Mouse (Mus musculus) frontal cortex, postnatal 10 days (tissue): ENCODE data around the gene Gm27021.
A peak's percentile ranks its signal among the peaks of the same experiment; 100 is the strongest.

ENCODE experiments used
- DNase-seq, 2 experiments: peaks; one replicate each; pipeline ENCODE4 v3.0.0; 2022; ENCODE audit warnings: low spot score in 2 of 2, mixed read lengths in 1 of 2

Gene Gm27021

GRCm38 (mm10) chr8:120667561-120668373 lies at the start of gene Gm27021, which contains the start of gene Cox4i1:
Gene Gm27021 (minus strand): TSS chr8:120668079.
Gene Cox4i1 (plus strand): TSS chr8:120668222.
- DNase-seq, result peak; percentile 84 to 88

DNA sequence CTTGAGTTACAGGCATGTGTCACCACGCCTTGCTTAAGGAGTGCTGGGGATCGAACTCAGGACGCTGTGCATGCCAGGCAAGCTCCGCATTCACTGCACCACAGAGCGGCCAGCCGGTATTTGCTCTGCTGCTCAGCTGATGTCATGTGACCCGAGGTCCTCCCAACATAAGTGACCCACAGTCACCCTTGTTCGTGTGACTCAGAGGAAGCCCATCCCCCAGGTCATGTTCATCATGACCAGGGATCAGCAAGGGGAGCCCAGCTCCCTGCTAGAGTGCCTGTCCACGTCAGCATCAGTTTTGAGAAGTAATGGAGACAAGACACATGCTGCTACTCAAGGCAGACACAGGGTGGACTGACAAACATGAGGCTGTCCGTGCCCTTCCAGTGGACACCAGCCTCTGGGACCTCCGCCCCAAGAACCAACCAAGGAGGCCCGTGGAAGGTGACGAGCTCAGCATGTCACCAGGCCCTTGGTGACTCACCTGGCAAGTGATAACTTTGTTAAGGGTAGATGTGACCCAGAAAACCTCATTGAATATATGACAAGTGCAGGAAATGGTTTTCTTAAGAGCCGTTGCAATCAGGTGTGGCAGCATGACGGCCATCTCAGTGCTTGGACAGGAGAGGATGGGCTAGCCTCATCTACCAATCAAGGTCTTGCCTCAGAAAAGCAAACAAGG lies 48.3 kb upstream of the Gm27021 start:
- no peak for DNase-seq

DNA sequence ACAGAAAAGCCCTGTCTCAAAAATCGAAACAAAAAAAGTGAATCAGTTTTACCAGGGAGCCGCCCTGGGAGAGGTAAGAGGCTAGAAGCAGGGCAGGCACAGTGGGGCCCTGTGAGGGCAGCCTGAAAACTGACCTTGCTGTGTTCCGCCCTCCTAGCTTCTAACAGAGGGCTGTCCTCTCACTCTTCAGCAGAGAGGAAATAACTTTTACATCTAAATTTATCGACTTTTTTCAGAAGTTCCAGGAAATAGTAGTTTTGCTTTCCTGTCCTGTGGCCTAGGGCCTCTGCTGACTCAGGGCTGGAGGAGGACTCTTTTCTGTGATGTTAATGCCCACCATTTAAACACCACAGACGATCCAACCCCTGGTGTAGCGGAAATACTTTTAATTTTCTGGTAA lies 47.3 kb upstream of the Gm27021 start:
- DNase-seq, result no peak

GRCm38 (mm10) chr8:120709176-120709575 lies 41.3 kb upstream of the Gm27021 start:
- no peak for DNase-seq

- DNase-seq, result no peak
These were observed 38.3 kb upstream of the Gm27021 start for GRCm38 (mm10) chr8:120706193-120706592.

- no peak for DNase-seq
These were observed 37.3 kb upstream of the Gm27021 start for GRCm38 (mm10) chr8:120705163-120705562.

- DNase-seq, result no peak
These were observed 36.3 kb upstream of the Gm27021 start for GRCm38 (mm10) chr8:120704203-120704602.

- DNase-seq, result no peak
These were observed 34.0 kb upstream of the Gm27021 start for GRCm38 (mm10) chr8:120701758-120702465.

DNA sequence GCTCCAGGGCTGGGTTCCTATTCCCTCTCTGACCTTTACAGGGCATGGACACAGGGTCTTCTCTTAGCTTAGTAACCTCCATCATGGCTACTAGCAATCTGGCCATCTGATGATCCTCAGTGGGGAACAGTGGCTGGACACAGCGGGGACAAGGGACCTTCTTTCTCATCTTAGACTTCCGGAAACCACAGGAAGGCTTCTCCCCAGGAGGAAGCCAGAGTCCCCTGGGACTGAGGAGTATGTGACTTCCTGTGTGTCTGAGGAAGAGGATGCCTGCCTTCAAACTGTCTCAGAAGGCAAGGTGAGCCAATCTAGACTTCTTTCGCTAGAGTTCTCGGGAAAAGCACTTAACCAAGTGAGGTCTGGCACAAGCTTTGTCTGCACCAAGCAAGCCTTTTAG lies 32.2 kb upstream of the Gm27021 start:
- DNase-seq, result no peak

GRCm38 (mm10) chr8:120699565-120699964 lies 31.7 kb upstream of the Gm27021 start:
- no peak for DNase-seq

DNA sequence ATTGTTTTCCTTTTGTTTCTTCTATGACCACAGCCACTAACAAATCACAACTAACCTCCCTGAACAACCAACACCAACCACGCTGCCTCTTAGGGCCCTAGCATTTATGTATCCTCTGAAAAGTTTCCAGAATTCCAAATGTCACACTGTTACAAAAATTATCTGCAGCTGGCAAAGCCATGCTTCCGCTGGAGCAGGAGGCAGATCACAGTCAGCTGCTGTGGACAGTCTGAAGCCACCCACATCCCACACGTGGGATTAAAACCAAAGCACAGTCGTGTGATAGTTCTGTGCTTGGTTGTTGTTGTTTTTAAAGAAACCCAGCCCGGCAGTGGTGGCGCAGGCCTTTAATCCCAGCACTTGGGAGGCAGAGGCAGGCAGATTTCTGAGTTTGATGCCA lies 31.2 kb upstream of the Gm27021 start:
- DNase-seq, result no peak

DNA sequence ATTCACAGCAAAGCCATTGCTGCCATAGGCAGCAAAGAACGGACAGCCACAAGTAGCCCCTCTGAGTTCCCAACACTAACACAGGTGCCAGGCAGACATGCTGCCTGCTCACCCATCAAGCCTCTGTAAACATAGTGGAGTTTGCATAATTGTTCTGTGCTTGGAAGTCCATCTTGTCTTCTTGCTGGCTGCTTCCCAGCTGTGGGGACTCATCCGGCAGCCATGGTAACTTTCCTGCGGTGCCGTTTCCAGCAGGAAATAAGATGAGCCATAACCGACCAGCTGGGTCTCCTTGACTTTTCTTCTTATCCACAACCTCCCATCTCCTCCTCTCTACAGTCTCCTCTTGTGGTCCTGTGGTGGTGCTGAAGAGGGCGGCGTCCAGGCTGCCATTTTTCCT lies 30.5 kb upstream of the Gm27021 start:
- DNase-seq, result no peak

- DNase-seq, result no peak
These were observed 30.0 kb upstream of the Gm27021 start for GRCm38 (mm10) chr8:120697979-120698272.

DNA sequence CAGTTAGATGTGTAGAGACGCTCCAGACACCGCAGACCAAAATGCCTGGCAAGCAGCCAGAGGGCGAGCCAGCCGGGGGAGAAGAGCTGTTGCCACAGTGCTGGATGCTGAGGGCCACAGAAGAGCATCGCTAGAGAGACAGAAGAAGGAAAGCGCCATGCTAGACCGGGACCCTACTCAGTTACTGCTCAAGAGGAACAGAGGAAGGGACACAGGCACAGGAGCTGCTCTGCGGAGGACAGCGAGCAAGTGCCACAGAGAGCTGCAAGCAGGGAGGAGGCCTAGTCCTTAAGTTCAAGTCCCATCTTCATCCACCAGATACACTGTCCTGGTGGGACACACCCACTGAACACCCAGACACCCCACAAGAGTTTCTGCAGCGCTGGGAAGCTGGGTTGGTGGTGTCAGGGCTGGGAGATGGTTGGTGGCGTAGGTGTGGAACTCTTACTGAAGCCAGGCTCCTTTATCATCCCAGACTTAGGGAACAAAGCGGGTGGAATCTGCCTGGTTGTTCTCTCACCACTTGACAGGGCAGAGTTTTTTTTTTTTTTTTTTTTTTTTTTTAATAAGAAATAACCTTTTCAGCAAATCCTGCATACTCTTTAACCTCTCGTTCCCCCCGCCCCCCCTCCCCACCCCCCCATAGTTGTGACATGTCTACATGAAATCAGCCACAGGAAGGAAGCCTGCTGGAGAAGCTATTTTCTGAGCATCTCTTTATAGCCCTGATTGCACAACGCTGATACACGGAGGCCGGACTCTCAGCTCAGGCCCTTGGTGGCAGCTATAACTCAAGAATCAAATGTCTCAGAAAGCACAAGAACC lies 29.5 kb upstream of the Gm27021 start:
- DNase-seq, result no peak

DNA sequence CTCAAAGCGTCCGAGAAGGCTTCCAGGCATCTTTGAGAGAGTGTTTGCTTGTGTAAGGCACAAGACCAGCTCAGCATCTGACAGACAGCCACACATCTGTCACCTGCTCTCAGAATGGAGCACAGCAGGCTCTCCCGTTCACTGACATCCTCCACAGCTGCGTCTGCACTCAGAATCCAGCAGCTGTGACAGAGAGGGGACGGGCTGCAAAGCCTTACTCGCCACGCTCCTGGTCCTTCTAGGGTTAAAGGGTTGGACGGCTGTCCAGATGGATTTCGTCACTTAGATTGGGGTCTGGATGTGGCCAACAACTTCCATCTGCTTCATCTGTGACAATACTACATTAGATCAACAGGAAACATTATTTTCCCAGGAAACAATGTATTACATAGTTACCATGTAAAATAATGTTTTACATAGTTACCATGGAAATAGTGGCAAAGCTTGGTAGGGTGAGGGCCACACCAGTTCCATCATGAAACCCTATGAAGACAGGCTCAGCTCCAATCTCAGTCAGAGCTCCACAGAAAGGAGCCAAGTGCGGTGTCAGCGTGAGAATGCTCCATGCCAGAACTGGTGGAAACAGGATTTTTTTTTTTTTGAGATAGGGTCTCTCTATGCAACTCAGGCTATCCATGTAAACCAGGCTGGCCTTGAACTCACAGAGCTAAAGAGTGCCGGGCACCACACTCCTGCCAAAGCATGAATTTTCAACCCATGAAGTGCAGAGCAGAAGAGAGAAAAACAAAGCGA lies 28.7 kb upstream of the Gm27021 start:
- DNase-seq, result no peak

GRCm38 (mm10) chr8:120693861-120694493 lies 26.1 kb upstream of the Gm27021 start:
- no peak for DNase-seq

DNA sequence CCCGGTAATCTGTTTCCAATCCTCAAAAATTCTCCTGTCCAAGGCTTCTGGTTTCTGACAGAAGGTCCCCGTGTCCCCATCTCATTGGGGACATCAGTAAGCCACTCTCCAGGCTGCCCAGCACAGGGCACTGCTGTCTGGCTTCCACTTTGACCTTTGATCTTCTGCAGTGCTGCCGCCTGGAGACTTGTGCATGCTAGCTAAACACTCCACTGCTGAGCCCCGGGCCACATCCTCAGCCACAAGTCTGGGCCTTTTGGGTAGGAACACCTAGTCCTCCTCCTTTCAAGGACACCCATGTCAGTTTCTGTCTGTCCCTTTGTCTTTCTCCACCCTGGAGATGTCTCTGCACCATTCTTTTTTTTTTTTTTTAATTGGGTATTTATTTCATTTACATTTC lies 25.1 kb upstream of the Gm27021 start:
- DNase-seq, result no peak

DNA sequence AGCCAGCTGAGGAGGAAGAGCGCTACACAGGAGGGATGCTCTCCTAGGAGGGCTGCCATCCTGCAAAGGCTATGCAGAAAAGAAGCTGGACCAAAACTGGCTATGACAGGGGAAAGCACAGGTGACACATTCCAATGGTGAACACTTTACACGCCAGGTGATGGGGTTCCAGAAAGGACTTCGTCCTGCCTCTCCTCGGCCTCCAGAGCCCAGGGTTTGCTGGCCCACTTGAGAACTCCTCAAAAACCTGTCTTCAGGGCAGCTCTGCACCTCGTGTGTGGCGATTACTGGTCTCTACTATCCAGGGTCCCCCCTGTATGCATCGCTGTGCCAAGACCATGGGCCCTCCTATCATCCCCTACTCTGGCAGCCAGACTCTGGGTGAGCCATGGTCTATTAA lies 20.6 kb upstream of the Gm27021 start:
- no peak for DNase-seq

DNA sequence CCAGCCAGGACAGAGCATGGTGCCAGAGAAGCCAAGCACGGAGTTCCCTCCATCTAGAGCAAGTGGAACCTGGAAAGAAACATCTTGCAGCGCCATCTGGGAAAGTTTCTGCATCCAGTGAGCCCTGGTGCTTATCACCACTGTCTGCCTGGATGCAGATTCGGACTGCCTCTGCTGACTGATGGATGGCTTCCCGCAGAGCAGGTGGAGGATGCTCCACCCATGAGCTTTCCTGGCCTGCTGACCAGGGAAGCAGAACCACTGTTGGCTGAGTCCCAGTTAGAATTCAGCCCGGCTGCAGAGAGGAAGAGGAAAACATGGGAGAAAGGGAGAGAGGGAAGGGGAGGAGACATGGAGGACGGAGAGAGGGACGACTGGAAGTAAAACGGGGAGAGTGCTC lies 19.9 kb upstream of the Gm27021 start:
- DNase-seq, result no peak

GRCm38 (mm10) chr8:120686576-120686975 lies 18.7 kb upstream of the Gm27021 start:
- DNase-seq, result no peak

DNA sequence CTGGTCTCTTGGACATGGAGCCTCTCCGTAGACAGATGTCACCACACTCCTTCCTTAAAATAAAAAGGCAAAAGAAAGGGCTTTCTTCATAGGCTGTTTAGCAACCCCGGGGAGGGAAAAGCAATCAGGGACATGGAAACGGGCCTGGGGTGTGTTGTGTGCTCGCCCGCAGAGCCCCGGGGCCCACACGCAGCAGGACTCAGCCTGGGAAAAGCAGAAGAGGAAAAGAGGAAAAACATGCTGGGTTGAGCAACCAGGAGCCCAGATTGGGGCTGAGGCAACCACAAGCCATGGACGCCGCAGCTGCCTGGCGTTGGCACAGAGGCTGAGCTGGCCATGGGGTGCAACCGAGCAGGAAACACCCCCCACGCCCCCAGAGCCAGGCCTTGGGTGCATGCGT lies 18.2 kb upstream of the Gm27021 start:
- DNase-seq, result no peak
